Mouse (Mus musculus) embryonic stem cell, embryonic (primary cell): ENCODE results near the gene Gbgt1.

Experiments used
- CTCF ChIA-PET, 4 experiments: fragments of 300-600 bp in 2 of 4; fragments of 350-600 bp in 2 of 4; sonication (Branson Sonifier 250); formaldehyde crosslinking; loops; one replicate each; lab custom pipeline; 2022; ENCODE audit warnings: inconsistent platforms in 2 of 4; lab: Charles Lee
- POLR2A ChIA-PET, 4 experiments: fragments of 300-600 bp in 2 of 4; fragments of 350-600 bp in 2 of 4; sonication (Branson Sonifier 250); formaldehyde crosslinking; loops; one replicate each; lab custom pipeline; 2022; ENCODE audit warnings: antibody characterized with exemption in 4 of 4, inconsistent platforms in 1 of 4; lab: Charles Lee

The Gbgt1 gene

GRCm38 (mm10) chr2:28513431-28514370 lies 17.0 kb downstream of the Gbgt1 start:
- ChIA-PET CTCF (interaction anchor here in 3 of 4 experiments (0.6 to 3.5 kb wide), 23 partner anchors 8 to 1102 kb away, joined by 3 to 21 read pairs (median 4); partner anchors contain the start of genes Gm10134 (in 2 of the 3) and Gtf3c5 (in 1 of the 3)), POLR2A (interaction anchor here in 3 of 4 experiments (0.7 to 3.1 kb wide), 25 partner anchors 10 to 617 kb away, joined by 3 to 18 read pairs (median 4); partner anchors contain the start of genes Gtf3c5 (in 3 of the 3), 1700007K13Rik (in 2 of the 3), Gbgt1 (in 2 of the 3) and Mrps2 (in 1 of the 3))

- ChIA-PET POLR2A (interaction anchor here in 3 of 4 experiments (0.7 to 2.7 kb wide), 6 partner anchors 11 to 60 kb away, joined by 3 to 10 read pairs (median 4); no protein-coding TSS in a partner anchor), CTCF (interaction anchor here in 3 of 4 experiments (0.5 to 4.4 kb wide), 18 partner anchors 9 to 1102 kb away, joined by 3 to 21 read pairs (median 4); partner anchors contain the start of genes Gm10134 (in 2 of the 3) and Gtf3c5 (in 1 of the 3))
These were observed 17.8 kb downstream of the Gbgt1 start for GRCm38 (mm10) chr2:28514489-28514888.

- POLR2A ChIA-PET: interaction anchor here in 3 of 4 experiments (0.5 to 2.7 kb wide), 44 partner anchors 8 to 1617 kb away, joined by 3 to 24 read pairs (median 4); partner anchors contain the start of genes 1700007K13Rik (in 2 of the 3), Gtf3c5 (in 2 of the 3), Gm10134 (in 1 of the 3) and Tsc1 (in 1 of the 3)
These were observed 20.7 kb downstream of the Gbgt1 start for GRCm38 (mm10) chr2:28517206-28517909.

GRCm38 (mm10) chr2:28518231-28518630 lies 21.5 kb downstream of the Gbgt1 start:
- CTCF ChIA-PET: interaction anchor here (0.6 to 4.4 kb wide), 18 partner anchors 8 to 89 kb away, joined by 3 to 60 read pairs (median 6); partner anchors contain the start of gene Gtf3c5 (in 3 of the 4)
- POLR2A ChIA-PET: interaction anchor here (0.6 to 2.7 kb wide), 19 partner anchors 10 to 84 kb away, joined by 3 to 24 read pairs (median 6); partner anchors contain the start of genes Gtf3c5 (in 2 of the 4) and 1700007K13Rik (in 1 of the 4)

More at GRCm38 (mm10) chr2:28517206-28517909, 20.7 kb downstream of the Gbgt1 start:
- CTCF ChIA-PET: interaction anchor here (0.6 to 4.4 kb wide), 77 partner anchors 8 to 1023 kb away, joined by 3 to 60 read pairs (median 4); partner anchors contain the start of genes Gtf3c5 (in 4 of the 4), Gm10134 (in 2 of the 4), 1700007K13Rik (in 1 of the 4) and Ppp1r26 (in 1 of the 4)

- ChIA-PET CTCF (interaction anchor here in 1 of 4 experiments (2.2 kb wide), 1 partner anchor 26 kb away, joined by 7 read pairs; no protein-coding TSS in a partner anchor), POLR2A (interaction anchor here in 2 of 4 experiments (0.6 to 2.9 kb wide), 2 partner anchors 19 to 63 kb away, joined by 5 to 8 read pairs; partner anchors contain the start of gene Gtf3c5 (in 1 of the 2))
These were observed 23.9 kb downstream of the Gbgt1 start for GRCm38 (mm10) chr2:28520581-28520980.

GRCm38 (mm10) chr2:28521571-28522151 lies 25.0 kb downstream of the Gbgt1 start:
- CTCF ChIA-PET: interaction anchor here in 3 of 4 experiments (0.7 to 2.2 kb wide), 4 partner anchors 10 to 27 kb away, joined by 3 to 7 read pairs (median 4); no protein-coding TSS in a partner anchor

GRCm38 (mm10) chr2:28522166-28522565 lies 25.5 kb downstream of the Gbgt1 start:
- CTCF ChIA-PET: interaction anchor here in 2 of 4 experiments (1.1 to 2.2 kb wide), 2 partner anchors 24 to 26 kb away, joined by 3 to 7 read pairs; no protein-coding TSS in a partner anchor
- POLR2A ChIA-PET: interaction anchor here in 2 of 4 experiments (0.6 to 2.9 kb wide), 6 partner anchors 9 to 66 kb away, joined by 3 to 8 read pairs (median 4); partner anchors contain the start of gene Gtf3c5 (in 2 of the 2)

More at GRCm38 (mm10) chr2:28521571-28522151, 25.0 kb downstream of the Gbgt1 start:
- POLR2A ChIA-PET: interaction anchor here in 2 of 4 experiments (0.6 to 2.9 kb wide), 5 partner anchors 9 to 66 kb away, joined by 3 to 8 read pairs (median 4); partner anchors contain the start of gene Gtf3c5 (in 2 of the 2)

- CTCF ChIA-PET: interaction anchor here in 2 of 4 experiments (0.7 to 3.3 kb wide), 4 partner anchors 12 to 62 kb away, joined by 3 to 21 read pairs (median 4); partner anchors contain the start of gene Ralgds (in 1 of the 2)
- POLR2A ChIA-PET: interaction anchor here in 3 of 4 experiments (0.6 to 3.8 kb wide), 12 partner anchors 9 to 1018 kb away, joined by 3 to 14 read pairs (median 4); partner anchors contain the start of genes Gtf3c5 (in 2 of the 3), Gm10134 (in 1 of the 3) and Ralgds (in 1 of the 3)
These were observed 27.0 kb downstream of the Gbgt1 start for GRCm38 (mm10) chr2:28523643-28524117.

GRCm38 (mm10) chr2:28524406-28524805 lies 27.7 kb downstream of the Gbgt1 start:
- POLR2A ChIA-PET: interaction anchor here in 2 of 4 experiments (1.2 to 3.8 kb wide), 10 partner anchors 9 to 58 kb away, joined by 4 to 16 read pairs (median 6); partner anchors contain the start of genes Gbgt1 (in 1 of the 2), Gtf3c5 (in 1 of the 2) and Ralgds (in 1 of the 2)
- CTCF ChIA-PET: interaction anchor here in 2 of 4 experiments (1.2 to 3.9 kb wide), 3 partner anchors 7 to 23 kb away, joined by 3 to 51 read pairs (median 21); partner anchors contain the start of gene Ralgds (in 1 of the 2)

GRCm38 (mm10) chr2:28525219-28525942 lies 28.7 kb downstream of the Gbgt1 start:
- POLR2A ChIA-PET: interaction anchor here (0.5 to 3.8 kb wide), 37 partner anchors 8 to 319 kb away, joined by 3 to 16 read pairs (median 4); partner anchors contain the start of genes Gtf3c5 (in 3 of the 4), Ralgds (in 3 of the 4), Tsc1 (in 2 of the 4) and 1700007K13Rik (in 1 of the 4)
- CTCF ChIA-PET: interaction anchor here (0.7 to 4.7 kb wide), 15 partner anchors 8 to 150 kb away, joined by 3 to 51 read pairs (median 5); partner anchors contain the start of genes Gm10134 (in 1 of the 4), Gtf3c5 (in 1 of the 4) and Ralgds (in 1 of the 4)

- CTCF ChIA-PET: interaction anchor here (0.7 to 4.7 kb wide), 16 partner anchors 9 to 151 kb away, joined by 3 to 51 read pairs (median 5); partner anchors contain the start of genes Gm10134 (in 1 of the 4), Gtf3c5 (in 1 of the 4) and Ralgds (in 1 of the 4)
- POLR2A ChIA-PET: interaction anchor here (0.5 to 3.8 kb wide), 34 partner anchors 7 to 319 kb away, joined by 3 to 16 read pairs (median 4); partner anchors contain the start of genes Gtf3c5 (in 3 of the 4), Tsc1 (in 2 of the 4), 1700007K13Rik (in 1 of the 4) and Gbgt1 (in 1 of the 4)
These were observed 29.5 kb downstream of the Gbgt1 start for GRCm38 (mm10) chr2:28525943-28526876.

GRCm38 (mm10) chr2:28527436-28528353 lies 31.0 kb downstream of the Gbgt1 start:
- POLR2A ChIA-PET: interaction anchor here in 3 of 4 experiments (0.5 to 3.5 kb wide), 13 partner anchors 9 to 444 kb away, joined by 3 to 15 read pairs (median 3); partner anchors contain the start of gene Ralgds (in 1 of the 3)
- CTCF ChIA-PET: interaction anchor here (0.5 to 4.7 kb wide), 10 partner anchors 8 to 390 kb away, joined by 3 to 51 read pairs (median 6); partner anchors contain the start of gene Gtf3c5 (in 1 of the 4)
